Comparison of ENCODE assay signal across 8 mouse cellular contexts in genomic region chr4:100886743-100887416, GRCm38 (mm10).
DNase-seq lines count a peak whose midpoint lies in the region; ATAC-seq lines count a peak whose summit lies in the region.

No protein-coding gene starts in this region.

- H3K4me1 ChIP-seq in heart, embryonic 10.5 days: peaks cover 32% of the 10 kb centered on the region
- H3K4me1 ChIP-seq in embryonic facial prominence, embryonic 11.5 days (ENCODE audit: control insufficient read depth, insufficient read depth, low read length): peaks cover 14% of the 10 kb centered on the region
- peaks cover 28% of the 10 kb centered on the region for H3K4me1 ChIP-seq in intestine, embryonic 14.5 days (replicated peaks; ENCODE audit: control insufficient read depth, insufficient read depth, low read length)
- H3K4me1 ChIP-seq in midbrain, embryonic 11.5 days (ENCODE audit: control insufficient read depth, insufficient read depth, low read length): peaks cover 57% of the 10 kb centered on the region

- WGBS in heart, embryonic 10.5 days: 67% methylated on average over 8 of the region's 8 CpGs
- 86% methylated on average over 8 of the region's 8 CpGs for WGBS in embryonic facial prominence, embryonic 11.5 days
- WGBS in intestine, embryonic 14.5 days: 69% methylated on average over 8 of the region's 8 CpGs
- 68% methylated on average over 8 of the region's 8 CpGs for WGBS in midbrain, embryonic 11.5 days

- H3K9ac ChIP-seq in embryonic facial prominence, embryonic 11.5 days (replicated peaks; ENCODE audit: low read length): peak overlapping the region; percentile 32; the same call in 1 of the 2 replicates
- no peak overlapping the region for H3K9ac ChIP-seq in intestine, embryonic 14.5 days (ENCODE audit: low read length)
- H3K9ac ChIP-seq in midbrain, embryonic 11.5 days (ENCODE audit: low read length): peak overlapping the region; percentile 42

- H3K4me2 ChIP-seq in embryonic facial prominence, embryonic 11.5 days (ENCODE audit: low read depth, low read length): no peak overlapping the region
- no peak overlapping the region for H3K4me2 ChIP-seq in intestine, embryonic 14.5 days (ENCODE audit: low read length)
- H3K4me2 ChIP-seq in midbrain, embryonic 11.5 days: peak overlapping the region; percentile 3; the same call in 1 of the 2 replicates

- H3K9me3 ChIP-seq in heart, embryonic 10.5 days: no peaks in the 10 kb centered on the region
- no peaks in the 10 kb centered on the region for H3K9me3 ChIP-seq in embryonic facial prominence, embryonic 11.5 days (replicated peaks; ENCODE audit: control insufficient read depth, low read length)
- H3K9me3 ChIP-seq in intestine, embryonic 14.5 days (ENCODE audit: control insufficient read depth, low read length): no peaks in the 10 kb centered on the region
- no peaks in the 10 kb centered on the region for H3K9me3 ChIP-seq in midbrain, embryonic 11.5 days (ENCODE audit: control insufficient read depth, low read length)

- no peaks in the 10 kb centered on the region for H3K27me3 ChIP-seq in heart, embryonic 10.5 days (ENCODE audit: insufficient read depth, poor library complexity, severe bottlenecking)
- no peaks in the 10 kb centered on the region for H3K27me3 ChIP-seq in embryonic facial prominence, embryonic 11.5 days (ENCODE audit: control insufficient read depth, insufficient read depth, low read length)
- H3K27me3 ChIP-seq in intestine, embryonic 14.5 days (replicated peaks; ENCODE audit: control insufficient read depth, insufficient read depth, low read length): no peaks in the 10 kb centered on the region
- H3K27me3 ChIP-seq in midbrain, embryonic 11.5 days (ENCODE audit: control insufficient read depth, insufficient read depth, low read length): no peaks in the 10 kb centered on the region

- intact Hi-C loops in left cerebral cortex, postnatal 36 days (cut with DNase I): no loop called here

- no peak for ATAC-seq in embryonic facial prominence, embryonic 11.5 days (replicated peaks; ENCODE audit: insufficient number of reproducible peaks, low FRiP score, low TSS enrichment, low read depth)
- 0 out of 2 replicates have a peak, but pooled peaks have one; percentile 10 for ATAC-seq in intestine, embryonic 14.5 days (replicated peaks; ENCODE audit: low FRiP score, low TSS enrichment, low read depth)
- ATAC-seq in midbrain, embryonic 11.5 days (ENCODE audit: low FRiP score): peak; percentile 11; the same call in 1 of the 2 replicates

- H3K4me3 ChIP-seq in heart, embryonic 10.5 days: no peak overlapping the region
- H3K4me3 ChIP-seq in embryonic facial prominence, embryonic 11.5 days (ENCODE audit: low read depth, low read length): no peak overlapping the region
- H3K4me3 ChIP-seq in intestine, embryonic 14.5 days (ENCODE audit: low read depth, low read length): no peak overlapping the region
- no peak overlapping the region for H3K4me3 ChIP-seq in midbrain, embryonic 11.5 days (ENCODE audit: low read depth, low read length)

- no peak for DNase-seq in heart, embryonic 10.5 days (ENCODE audit: low spot score)
- no peak for DNase-seq in heart, adult 9 months (ENCODE audit: low spot score in 2 of 2)
- no peak for DNase-seq in embryonic facial prominence, embryonic 11.5 days (ENCODE audit: low spot score)
- DNase-seq in intestine, embryonic 14.5 days (ENCODE audit: low spot score): peak; percentile 55
- DNase-seq in midbrain, embryonic 11.5 days (ENCODE audit: low spot score, missing footprints): no peak
- DNase-seq in spleen, adult 12 weeks (ENCODE audit: low spot score): no peak
- DNase-seq in lung, adult 18-20 months: no peak
- no peak for DNase-seq in left cerebral cortex, postnatal 36 days (ENCODE audit: low spot score in 2 of 2)

- peak overlapping the region; percentile 83 for H3K27ac ChIP-seq in heart, embryonic 10.5 days
- H3K27ac ChIP-seq in embryonic facial prominence, embryonic 11.5 days (replicated peaks; ENCODE audit: low read depth, low read length): peak overlapping the region; percentile 70; the same call in 1 of the 2 replicates
- peak overlapping the region; percentile 75 for H3K27ac ChIP-seq in intestine, embryonic 14.5 days (ENCODE audit: low read depth)
- H3K27ac ChIP-seq in midbrain, embryonic 11.5 days (ENCODE audit: low read depth, low read length): peak overlapping the region; percentile 86

- no peaks in the 10 kb centered on the region for H3K36me3 ChIP-seq in heart, embryonic 10.5 days
- no peaks in the 10 kb centered on the region for H3K36me3 ChIP-seq in embryonic facial prominence, embryonic 11.5 days (replicated peaks; ENCODE audit: control insufficient read depth, insufficient read depth, low read depth, low read length)
- H3K36me3 ChIP-seq in intestine, embryonic 14.5 days (ENCODE audit: control insufficient read depth, insufficient read depth, low read length): no peaks in the 10 kb centered on the region
- H3K36me3 ChIP-seq in midbrain, embryonic 11.5 days (ENCODE audit: control insufficient read depth, insufficient read depth, low read length): no peaks in the 10 kb centered on the region
